Comparison of ENCODE assay signal across 13 mouse cellular contexts in the genomic region with DNA sequence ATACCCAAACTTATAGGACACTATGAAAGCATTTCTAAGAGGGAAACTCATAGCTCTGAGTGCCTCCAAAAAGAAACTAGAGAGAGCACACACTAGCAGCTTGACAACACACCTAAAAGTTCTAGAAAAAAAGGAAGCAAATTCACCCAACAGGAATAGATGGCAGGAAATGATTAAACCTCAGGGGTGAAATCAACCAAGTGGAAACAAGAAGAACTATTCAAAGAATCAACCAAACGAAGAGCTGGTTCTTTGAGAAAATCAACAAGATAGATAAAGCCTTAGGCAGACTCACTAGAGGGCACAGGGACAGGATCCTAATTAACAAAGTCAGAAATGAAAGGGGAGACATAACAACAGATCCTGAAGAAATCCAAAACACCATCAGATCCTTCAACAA. TPM values are rescaled to one million over a fixed set of nuclear protein-coding genes. Genes with fewer than 3 reads are reported as not detected.
"Had no signal": no experiment of that assay in that cellular context is flagged by ENCODE, and none has a peak within 500 bp of the region (broad histone marks: within the 10 kb centered on the region; RNA-seq: fewer than 3 reads in every experiment).

No protein-coding gene starts in this region.

RNA-seq across cellular contexts. Expression of a gene that starts 36.1 kb away (rescaled TPM):
- total RNA-seq: gastrocnemius, adult 2 months; gastrocnemius, adult 8-10 months; gastrocnemius, postnatal 14 days; gastrocnemius, postnatal 25 days; gastrocnemius, postnatal 36 days; heart, adult 2 months had no signal
- polyA plus RNA-seq: cortical plate, adult 2 months; erythroblast, embryonic 14.5 days; forebrain, embryonic 11.5 days; forebrain, embryonic 12.5 days; forebrain, embryonic 13.5 days; forebrain, embryonic 16.5 days; forebrain, postnatal 0 days had no signal
